Mouse (Mus musculus): ENCODE measurements at regions not wholly inside any gene's neighbourhood (a gene's known extent, or its start where the extent isn't known, plus 50 kb on each side); places are given as distances from the start of the nearest gene placed in this dataset.

- H3K27ac ChIP-seq (replicated peaks; ENCODE audit: low read depth, low read length): peak overlapping the region; percentile 89
- no peak overlapping the region for H3K9ac ChIP-seq (ENCODE audit: low read depth, low read length, severe bottlenecking)
- ATAC-seq (ENCODE audit: low FRiP score, low read depth): no peak; the same call in 1 of the 2 replicates
- peaks cover 19% of the 10 kb centered on the region for H3K4me1 ChIP-seq (ENCODE audit: control insufficient read depth, insufficient read depth, low read length)
- H3K9me3 ChIP-seq (ENCODE audit: control insufficient read depth, low read length): no peaks in the 10 kb centered on the region
- no peaks in the 10 kb centered on the region for H3K36me3 ChIP-seq (ENCODE audit: control insufficient read depth, insufficient read depth, low read length)
- no peak for TF ChIP-seq POLR2A (IDR thresholded peaks at IDR 0.05; ENCODE audit: borderline replicate concordance, extremely low read depth, insufficient read depth, insufficient read length)
- no peaks in the 10 kb centered on the region for H3K27me3 ChIP-seq (ENCODE audit: control insufficient read depth, insufficient read depth, low read length)
- DNase-seq (ENCODE audit: low spot score): no peak
- H3K4me2 ChIP-seq (replicated peaks; ENCODE audit: low read depth, low read length, severe bottlenecking): peak overlapping the region; percentile 39; the same call in 1 of the 2 replicates
- WGBS: 56% methylated on average over 13 of the region's 13 CpGs
- H3K4me3 ChIP-seq (replicated peaks; ENCODE audit: low read length): 0 out of 2 replicates have a peak overlapping the region, but pooled peaks have one; percentile 0
Measured at GRCm38 (mm10) chr17:80824826-80825517, 96.7 kb upstream of the Map4k3 start.

- no peaks in the 10 kb centered on the region for H3K9me3 ChIP-seq (ENCODE audit: control insufficient read depth, low read length)
- H3K27me3 ChIP-seq (ENCODE audit: control insufficient read depth, insufficient read depth, low read length): no peaks in the 10 kb centered on the region
- H3K36me3 ChIP-seq (ENCODE audit: control insufficient read depth, insufficient read depth, low read length): no peaks in the 10 kb centered on the region
- H3K4me3 ChIP-seq (replicated peaks; ENCODE audit: low read length): no peak overlapping the region
- TF ChIP-seq POLR2A (IDR thresholded peaks at IDR 0.05; ENCODE audit: borderline replicate concordance, extremely low read depth, insufficient read depth, insufficient read length): no peak
- peaks cover 19% of the 10 kb centered on the region for H3K4me1 ChIP-seq (ENCODE audit: control insufficient read depth, insufficient read depth, low read length)
- H3K27ac ChIP-seq (replicated peaks; ENCODE audit: low read depth, low read length): no peak overlapping the region
- ATAC-seq (ENCODE audit: low FRiP score, low read depth) (no peak), DNase-seq (ENCODE audit: low spot score) (no peak)
- no peak overlapping the region for H3K4me2 ChIP-seq (replicated peaks; ENCODE audit: low read depth, low read length, severe bottlenecking)
- WGBS: 86% methylated on average over 2 of the region's 2 CpGs
- H3K9ac ChIP-seq (ENCODE audit: low read depth, low read length, severe bottlenecking): no peak overlapping the region
Measured at GRCm38 (mm10) chr17:80824261-80824660, 96.0 kb upstream of the Map4k3 start.

DNA sequence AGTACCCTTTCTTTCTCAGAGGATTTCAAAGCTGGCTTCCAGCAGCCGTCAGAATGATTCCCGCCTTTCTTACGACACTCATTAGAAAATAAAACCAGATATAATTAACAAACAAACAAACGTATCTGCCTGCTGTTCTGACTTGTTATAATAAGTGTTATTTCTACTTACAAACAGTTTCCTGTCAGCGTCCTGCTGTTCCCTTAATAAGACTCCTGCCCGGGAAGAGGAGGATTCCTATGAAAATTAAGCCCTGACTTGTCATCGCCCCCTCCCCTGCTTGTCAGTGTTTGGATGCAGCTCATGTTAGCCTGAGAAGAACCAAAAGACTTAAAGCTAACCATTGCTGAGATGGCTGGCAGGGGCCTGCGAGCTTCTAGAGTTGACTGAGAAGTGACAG, 92.6 kb upstream of the Map4k3 start:
- Histone ChIP-seq H3K27me3 (ENCODE audit: control insufficient read depth, insufficient read depth, low read length) (no peaks in the 10 kb centered on the region), H3K9ac (ENCODE audit: low read depth, low read length, severe bottlenecking) (no peak overlapping the region), H3K4me2 (replicated peaks; ENCODE audit: low read depth, low read length, severe bottlenecking) (no peak overlapping the region), H3K9me3 (ENCODE audit: control insufficient read depth, low read length) (0 out of 2 replicates have a peak, but pooled peaks cover 2% of the 10 kb centered on the region), H3K4me1 (ENCODE audit: control insufficient read depth, insufficient read depth, low read length) (peaks cover 21% of the 10 kb centered on the region), H3K36me3 (ENCODE audit: control insufficient read depth, insufficient read depth, low read length) (no peaks in the 10 kb centered on the region), H3K4me3 (replicated peaks; ENCODE audit: low read length) (no peak overlapping the region), H3K27ac (replicated peaks; ENCODE audit: low read depth, low read length) (no peak overlapping the region)
- 39% methylated on average over 8 of the region's 8 CpGs for WGBS
- ATAC-seq (ENCODE audit: low FRiP score, low read depth): no peak
- TF ChIP-seq POLR2A (IDR thresholded peaks at IDR 0.05; ENCODE audit: borderline replicate concordance, extremely low read depth, insufficient read depth, insufficient read length): no peak
- no peak for DNase-seq (ENCODE audit: low spot score)

DNA sequence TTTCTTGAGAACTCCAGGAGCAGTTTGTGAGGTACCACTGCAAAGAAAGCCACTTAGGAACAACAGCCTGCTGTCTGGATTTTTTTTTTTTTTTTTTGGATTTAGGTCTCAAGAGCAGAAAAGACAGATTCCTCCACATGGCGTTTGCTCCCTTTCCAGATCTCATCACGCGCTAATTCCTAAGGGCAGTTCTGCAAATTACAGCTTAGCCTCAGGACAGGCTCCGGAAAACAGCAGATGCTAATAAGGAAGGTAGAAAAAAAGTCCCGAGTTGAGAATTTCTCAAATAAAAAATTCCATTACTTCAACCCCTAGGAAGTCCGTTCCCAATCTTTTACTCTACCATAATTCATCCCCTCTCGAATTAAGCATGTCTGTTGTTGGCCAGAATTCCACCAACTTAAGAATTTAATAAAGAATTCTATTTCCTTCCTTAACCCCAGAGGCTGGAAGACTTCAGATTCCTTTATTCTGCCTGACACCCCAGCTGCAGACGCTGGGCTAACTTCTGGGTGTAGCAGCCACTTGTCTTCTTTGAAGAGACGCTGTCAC, 90.3 kb upstream of the Map4k3 start:
- H3K27ac ChIP-seq (replicated peaks; ENCODE audit: low read depth, low read length): peak overlapping the region; percentile 63; the same call in 1 of the 2 replicates
- H3K36me3 ChIP-seq (ENCODE audit: control insufficient read depth, insufficient read depth, low read length): no peaks in the 10 kb centered on the region
- no peak overlapping the region for H3K4me2 ChIP-seq (replicated peaks; ENCODE audit: low read depth, low read length, severe bottlenecking)
- 0 out of 2 replicates have a peak, but pooled peaks cover 6% of the 10 kb centered on the region for H3K9me3 ChIP-seq (ENCODE audit: control insufficient read depth, low read length)
- ATAC-seq (ENCODE audit: low FRiP score, low read depth) (peak; percentile 47), DNase-seq (ENCODE audit: low spot score) (peak; percentile 54)
- H3K9ac ChIP-seq (ENCODE audit: low read depth, low read length, severe bottlenecking): no peak overlapping the region; the same call in 1 of the 2 replicates
- H3K4me1 ChIP-seq (ENCODE audit: control insufficient read depth, insufficient read depth, low read length): peaks cover 9% of the 10 kb centered on the region
- H3K4me3 ChIP-seq (replicated peaks; ENCODE audit: low read length): no peak overlapping the region
- WGBS: 22% methylated on average over 9 of the region's 9 CpGs
- H3K27me3 ChIP-seq (ENCODE audit: control insufficient read depth, insufficient read depth, low read length): no peaks in the 10 kb centered on the region
- TF ChIP-seq POLR2A (IDR thresholded peaks at IDR 0.05; ENCODE audit: borderline replicate concordance, extremely low read depth, insufficient read depth, insufficient read length): no peak

DNA sequence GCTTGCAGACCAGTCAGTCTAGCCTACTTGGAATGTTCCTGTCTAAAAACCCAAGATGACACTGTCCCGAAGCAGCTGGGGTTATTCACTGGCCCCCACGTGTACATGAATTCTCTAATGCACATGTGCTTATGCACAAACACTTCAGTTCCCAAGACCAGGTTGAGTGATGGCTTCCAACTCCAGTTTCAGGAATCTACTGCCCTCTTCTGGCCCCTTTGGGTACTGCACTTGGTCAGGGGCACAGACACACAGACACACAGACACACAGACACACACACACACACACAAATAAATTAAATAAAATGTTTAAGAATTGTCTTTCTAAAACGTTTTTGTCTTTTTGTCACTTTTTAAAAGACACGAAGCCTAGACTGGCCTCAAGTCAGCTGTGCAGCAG, 87.5 kb upstream of the Map4k3 start:
- peaks cover 9% of the 10 kb centered on the region for H3K4me1 ChIP-seq (ENCODE audit: control insufficient read depth, insufficient read depth, low read length)
- no peaks in the 10 kb centered on the region for H3K36me3 ChIP-seq (ENCODE audit: control insufficient read depth, insufficient read depth, low read length)
- no peak overlapping the region for H3K4me3 ChIP-seq (replicated peaks; ENCODE audit: low read length)
- no peak overlapping the region for H3K4me2 ChIP-seq (replicated peaks; ENCODE audit: low read depth, low read length, severe bottlenecking)
- ATAC-seq (ENCODE audit: low FRiP score, low read depth) (no peak), DNase-seq (ENCODE audit: low spot score) (no peak)
- WGBS: 71% methylated on average over 4 of the region's 4 CpGs
- H3K27ac ChIP-seq (replicated peaks; ENCODE audit: low read depth, low read length): no peak overlapping the region
- no peak for TF ChIP-seq POLR2A (IDR thresholded peaks at IDR 0.05; ENCODE audit: borderline replicate concordance, extremely low read depth, insufficient read depth, insufficient read length)
- no peaks in the 10 kb centered on the region for H3K27me3 ChIP-seq (ENCODE audit: control insufficient read depth, insufficient read depth, low read length)
- H3K9ac ChIP-seq (ENCODE audit: low read depth, low read length, severe bottlenecking): no peak overlapping the region
- 0 out of 2 replicates have a peak, but pooled peaks cover 6% of the 10 kb centered on the region for H3K9me3 ChIP-seq (ENCODE audit: control insufficient read depth, low read length)
